Comparison of ENCODE assay signal across 10 mouse cellular contexts in genomic region chr17:27577468-27577867, GRCm38 (mm10). TPM values are rescaled to one million over a fixed set of nuclear protein-coding genes. Genes with fewer than 3 reads are reported as not detected.
A peak's percentile ranks its signal among the peaks of the same experiment; 100 is the strongest.
DNase-seq lines count a peak whose midpoint lies in the region; ATAC-seq and TF ChIP-seq lines count a peak whose summit lies in the region.
"Had no signal": no experiment of that assay in that cellular context is flagged by ENCODE, and none has a peak within 500 bp of the region (broad histone marks: within the 10 kb centered on the region; RNA-seq: fewer than 3 reads in every experiment).

No protein-coding gene starts in this region.

- no peaks in the 10 kb centered on the region for H3K4me1 ChIP-seq in hindbrain, embryonic 11.5 days (replicated peaks; ENCODE audit: control insufficient read depth, insufficient read depth, low read length)
- H3K4me1 ChIP-seq in hindbrain, embryonic 12.5 days = no peaks in the 10 kb centered on the region
- H3K4me1 ChIP-seq in lung, postnatal 0 days (ENCODE audit: insufficient read depth, low read depth, low read length) = no peaks in the 10 kb centered on the region
- H3K4me1 ChIP-seq in embryonic facial prominence, embryonic 13.5 days = no peaks in the 10 kb centered on the region
- peaks cover 18% of the 10 kb centered on the region for H3K4me1 ChIP-seq in limb, embryonic 10.5 days

- 78% methylated on average over 6 of the region's 6 CpGs for WGBS in hindbrain, embryonic 11.5 days
- 72% methylated on average over 6 of the region's 6 CpGs for WGBS in hindbrain, embryonic 12.5 days
- WGBS in lung, postnatal 0 days = 50% methylated on average over 6 of the region's 6 CpGs
- 75% methylated on average over 6 of the region's 6 CpGs for WGBS in embryonic facial prominence, embryonic 13.5 days
- WGBS in limb, embryonic 10.5 days = 79% methylated on average over 6 of the region's 6 CpGs

- H3K9ac ChIP-seq in hindbrain, embryonic 11.5 days (ENCODE audit: low read depth, low read length) = no peak overlapping the region
- no peak overlapping the region for H3K9ac ChIP-seq in hindbrain, embryonic 12.5 days
- no peak overlapping the region for H3K9ac ChIP-seq in lung, postnatal 0 days (replicated peaks; ENCODE audit: low read depth)
- H3K9ac ChIP-seq in embryonic facial prominence, embryonic 13.5 days = 0 out of 2 replicates have a peak overlapping the region, but pooled peaks have one; percentile 21

- H3K9me3 ChIP-seq in hindbrain, embryonic 11.5 days (ENCODE audit: control insufficient read depth, low read length) = no peaks in the 10 kb centered on the region
- no peaks in the 10 kb centered on the region for H3K9me3 ChIP-seq in hindbrain, embryonic 12.5 days (replicated peaks)
- H3K9me3 ChIP-seq in lung, postnatal 0 days (ENCODE audit: low read length) = no peaks in the 10 kb centered on the region
- H3K9me3 ChIP-seq in embryonic facial prominence, embryonic 13.5 days = no peaks in the 10 kb centered on the region
- no peaks in the 10 kb centered on the region for H3K9me3 ChIP-seq in limb, embryonic 10.5 days (replicated peaks)

- no peak overlapping the region for H3K4me2 ChIP-seq in hindbrain, embryonic 11.5 days (replicated peaks; ENCODE audit: low read depth, low read length)
- H3K4me2 ChIP-seq in hindbrain, embryonic 12.5 days (replicated peaks) = no peak overlapping the region
- H3K4me2 ChIP-seq in lung, postnatal 0 days (replicated peaks; ENCODE audit: low read depth, low read length) = no peak overlapping the region
- no peak overlapping the region for H3K4me2 ChIP-seq in embryonic facial prominence, embryonic 13.5 days
- H3K4me2 ChIP-seq: midbrain, embryonic 11.5 days had no signal

- TF ChIP-seq EP300 in lung, postnatal 0 days (IDR thresholded peaks at IDR 0.05) = no peak

- no peak overlapping the region for H3K27ac ChIP-seq in hindbrain, embryonic 11.5 days (ENCODE audit: low read depth, low read length)
- H3K27ac ChIP-seq in hindbrain, embryonic 12.5 days = no peak overlapping the region
- H3K27ac ChIP-seq in lung, postnatal 0 days (ENCODE audit: low read length) = no peak overlapping the region
- no peak overlapping the region for H3K27ac ChIP-seq in embryonic facial prominence, embryonic 13.5 days
- H3K27ac ChIP-seq in limb, embryonic 10.5 days = no peak overlapping the region

- peak; percentile 63 for TF ChIP-seq CTCF in lung, postnatal 0 days (IDR thresholded peaks at IDR 0.05)

- no peaks in the 10 kb centered on the region for H3K27me3 ChIP-seq in hindbrain, embryonic 11.5 days (ENCODE audit: control insufficient read depth, insufficient read depth, low read length)
- no peaks in the 10 kb centered on the region for H3K27me3 ChIP-seq in hindbrain, embryonic 12.5 days
- no peaks in the 10 kb centered on the region for H3K27me3 ChIP-seq in lung, postnatal 0 days (replicated peaks; ENCODE audit: insufficient read depth, low read length)
- H3K27me3 ChIP-seq in embryonic facial prominence, embryonic 13.5 days = no peaks in the 10 kb centered on the region
- no peaks in the 10 kb centered on the region for H3K27me3 ChIP-seq in limb, embryonic 10.5 days (ENCODE audit: low read depth, poor library complexity, severe bottlenecking)

- peak; percentile 30 for DNase-seq in hindbrain, embryonic 11.5 days (ENCODE audit: low spot score)
- peak; percentile 29 for DNase-seq in lung, postnatal 0 days (ENCODE audit: low spot score)
- DNase-seq in lung, postnatal 14 days = no peak
- peak; percentile 52 for DNase-seq in Muller cell, postnatal 12 days (ENCODE audit: inconsistent ontology term)
- DNase-seq in limb, embryonic 10.5 days (ENCODE audit: low spot score) = no peak
- DNase-seq in layer of hippocampus, adult 9-10 months (ENCODE audit: low spot score) = no peak

- no peak for ATAC-seq in hindbrain, embryonic 11.5 days (ENCODE audit: low FRiP score)
- no peak; the same call in 1 of the 2 replicates for ATAC-seq in hindbrain, embryonic 12.5 days (ENCODE audit: low FRiP score)
- peak; percentile 31; the same call in 1 of the 2 replicates for ATAC-seq in lung, postnatal 0 days
- ATAC-seq in embryonic facial prominence, embryonic 13.5 days (ENCODE audit: insufficient number of reproducible peaks, insufficient read depth, low FRiP score, low TSS enrichment, low read depth) = no peak
- ATAC-seq: forebrain, embryonic 16.5 days had no signal

- no peak overlapping the region for H3K4me3 ChIP-seq in hindbrain, embryonic 11.5 days (ENCODE audit: low read depth, low read length)
- H3K4me3 ChIP-seq in hindbrain, embryonic 12.5 days = no peak overlapping the region
- no peak overlapping the region for H3K4me3 ChIP-seq in lung, postnatal 0 days (ENCODE audit: low read depth, low read length)
- no peak overlapping the region for H3K4me3 ChIP-seq in embryonic facial prominence, embryonic 13.5 days
- no peak overlapping the region for H3K4me3 ChIP-seq in limb, embryonic 10.5 days

- peaks cover 9% of the 10 kb centered on the region for H3K36me3 ChIP-seq in hindbrain, embryonic 11.5 days (ENCODE audit: control insufficient read depth, insufficient read depth, low read length)
- peaks cover 80% of the 10 kb centered on the region for H3K36me3 ChIP-seq in hindbrain, embryonic 12.5 days
- H3K36me3 ChIP-seq in lung, postnatal 0 days (ENCODE audit: insufficient read depth, low read length) = peaks cover 8% of the 10 kb centered on the region; the same call in 1 of the 2 replicates
- peaks cover 84% of the 10 kb centered on the region for H3K36me3 ChIP-seq in embryonic facial prominence, embryonic 13.5 days
- H3K36me3 ChIP-seq in limb, embryonic 10.5 days = peaks cover 88% of the 10 kb centered on the region

RNA-seq across cellular contexts. Expression of gene AI413582, which starts 11.9 kb away (rescaled TPM):
- 17.1 and 19.0 TPM in 2 replicates for polyA plus RNA-seq in hindbrain, embryonic 11.5 days (2014; fragmentation: Nextera tagmentation; extraction: Ambion mirVana)
- 19.8 and 21.9 TPM in 2 replicates for polyA plus RNA-seq in hindbrain, embryonic 12.5 days (2016; fragmentation: Nextera tagmentation; extraction: Ambion mirVana)
- polyA plus RNA-seq in lung, postnatal 0 days (2015; fragmentation: Nextera tagmentation; extraction: Ambion mirVana) = 30.8 and 38.6 TPM in 2 replicates
- polyA plus RNA-seq in embryonic facial prominence, embryonic 13.5 days (2015; fragmentation: Nextera tagmentation; extraction: Ambion mirVana) = 21.2 and 21.4 TPM in 2 replicates
- polyA plus RNA-seq in limb, embryonic 10.5 days (2016; fragmentation: Nextera tagmentation; extraction: Ambion mirVana) = 9.4 TPM in 2 replicates

RNA-seq across cellular contexts. Expression of gene Hmga1, which starts 21.2 kb away (rescaled TPM):
- 305 and 319 TPM in 2 replicates for polyA plus RNA-seq in hindbrain, embryonic 11.5 days (2014; fragmentation: Nextera tagmentation; extraction: Ambion mirVana)
- polyA plus RNA-seq in hindbrain, embryonic 12.5 days (2016; fragmentation: Nextera tagmentation; extraction: Ambion mirVana) = 161 and 162 TPM in 2 replicates
- polyA plus RNA-seq in lung, postnatal 0 days (2015; fragmentation: Nextera tagmentation; extraction: Ambion mirVana) = 41.2 and 50.6 TPM in 2 replicates
- 227 and 258 TPM in 2 replicates for polyA plus RNA-seq in embryonic facial prominence, embryonic 13.5 days (2015; fragmentation: Nextera tagmentation; extraction: Ambion mirVana)
- polyA plus RNA-seq in limb, embryonic 10.5 days (2016; fragmentation: Nextera tagmentation; extraction: Ambion mirVana) = 904 and 1,218 TPM in 2 replicates

RNA-seq across cellular contexts. Expression of gene Nudt3, which starts 45.8 kb away (rescaled TPM):
- 53.3 and 61.2 TPM in 2 replicates for polyA plus RNA-seq in hindbrain, embryonic 11.5 days (2014; fragmentation: Nextera tagmentation; extraction: Ambion mirVana)
- polyA plus RNA-seq in hindbrain, embryonic 12.5 days (2016; fragmentation: Nextera tagmentation; extraction: Ambion mirVana) = 199 and 204 TPM in 2 replicates
- 47.6 and 54.1 TPM in 2 replicates for polyA plus RNA-seq in lung, postnatal 0 days (2015; fragmentation: Nextera tagmentation; extraction: Ambion mirVana)
- 116 and 117 TPM in 2 replicates for polyA plus RNA-seq in embryonic facial prominence, embryonic 13.5 days (2015; fragmentation: Nextera tagmentation; extraction: Ambion mirVana)
- 88.2 and 96.2 TPM in 2 replicates for polyA plus RNA-seq in limb, embryonic 10.5 days (2016; fragmentation: Nextera tagmentation; extraction: Ambion mirVana)

RNA-seq across cellular contexts. Expression of gene Grm4, which starts 56.3 kb away (rescaled TPM):
- polyA plus RNA-seq in hindbrain, embryonic 11.5 days (2014; fragmentation: Nextera tagmentation; extraction: Ambion mirVana) = 2.5 and 3.6 TPM in 2 replicates
- 3.7 and 4.2 TPM in 2 replicates for polyA plus RNA-seq in hindbrain, embryonic 12.5 days (2016; fragmentation: Nextera tagmentation; extraction: Ambion mirVana)
- polyA plus RNA-seq in lung, postnatal 0 days (2015; fragmentation: Nextera tagmentation; extraction: Ambion mirVana) = not detected in 2 replicates
- polyA plus RNA-seq in embryonic facial prominence, embryonic 13.5 days (2015; fragmentation: Nextera tagmentation; extraction: Ambion mirVana) = 0.25 and 0.38 TPM in 2 replicates
- polyA plus RNA-seq in limb, embryonic 10.5 days (2016; fragmentation: Nextera tagmentation; extraction: Ambion mirVana) = 0.06 and 0.35 TPM in 2 replicates

RNA-seq across cellular contexts. Expression of gene RPS10-NUDT3, which starts 57.6 kb away (rescaled TPM):
- polyA plus RNA-seq in hindbrain, embryonic 11.5 days (2014; fragmentation: Nextera tagmentation; extraction: Ambion mirVana) = not detected in 2 replicates
- not detected in 2 replicates for polyA plus RNA-seq in hindbrain, embryonic 12.5 days (2016; fragmentation: Nextera tagmentation; extraction: Ambion mirVana)
- polyA plus RNA-seq in lung, postnatal 0 days (2015; fragmentation: Nextera tagmentation; extraction: Ambion mirVana) = not detected in 2 replicates
- polyA plus RNA-seq in embryonic facial prominence, embryonic 13.5 days (2015; fragmentation: Nextera tagmentation; extraction: Ambion mirVana) = not detected in 2 replicates
- polyA plus RNA-seq in limb, embryonic 10.5 days (2016; fragmentation: Nextera tagmentation; extraction: Ambion mirVana) = not detected in 2 replicates
- polyA plus RNA-seq: forebrain, embryonic 16.5 days; midbrain, embryonic 11.5 days had no signal

Comparison
In these comparisons a context has a peak if more than half of its experiments do, and no peak if none do; other contexts are left out.
1. DNase-seq: peak in hindbrain, embryonic 11.5 days (single experiment), lung, postnatal 0 days (single experiment) and Muller cell, postnatal 12 days (single experiment); none in lung, postnatal 14 days (single experiment), limb, embryonic 10.5 days (single experiment) and layer of hippocampus, adult 9-10 months (single experiment).